Mouse (Mus musculus) frontal cortex, adult 2 months (tissue): ENCODE measurements around the gene Smim12. TPM values are rescaled to one million over a fixed set of nuclear protein-coding genes. Genes with fewer than 3 reads are reported as not detected.

Experiments used
- DNase-seq, 2 experiments: peaks; one replicate each; pipeline ENCODE4 v3.0.0; 2022; ENCODE audit warnings: low spot score in 1 of 2; ENCODE audit errors: extremely low spot score in 1 of 2
- polyA plus RNA-seq: library from polyadenylated mRNA; depleted of rRNA; stranded (reverse); fragments of >200 nt; gene quantifications from 2 replicates; pipeline ENCODE4 v1.2.3, GENCODE M21; 2012

Gene Smim12
- polyA plus RNA-seq, 1 experiment: 75.6 TPM

DNA sequence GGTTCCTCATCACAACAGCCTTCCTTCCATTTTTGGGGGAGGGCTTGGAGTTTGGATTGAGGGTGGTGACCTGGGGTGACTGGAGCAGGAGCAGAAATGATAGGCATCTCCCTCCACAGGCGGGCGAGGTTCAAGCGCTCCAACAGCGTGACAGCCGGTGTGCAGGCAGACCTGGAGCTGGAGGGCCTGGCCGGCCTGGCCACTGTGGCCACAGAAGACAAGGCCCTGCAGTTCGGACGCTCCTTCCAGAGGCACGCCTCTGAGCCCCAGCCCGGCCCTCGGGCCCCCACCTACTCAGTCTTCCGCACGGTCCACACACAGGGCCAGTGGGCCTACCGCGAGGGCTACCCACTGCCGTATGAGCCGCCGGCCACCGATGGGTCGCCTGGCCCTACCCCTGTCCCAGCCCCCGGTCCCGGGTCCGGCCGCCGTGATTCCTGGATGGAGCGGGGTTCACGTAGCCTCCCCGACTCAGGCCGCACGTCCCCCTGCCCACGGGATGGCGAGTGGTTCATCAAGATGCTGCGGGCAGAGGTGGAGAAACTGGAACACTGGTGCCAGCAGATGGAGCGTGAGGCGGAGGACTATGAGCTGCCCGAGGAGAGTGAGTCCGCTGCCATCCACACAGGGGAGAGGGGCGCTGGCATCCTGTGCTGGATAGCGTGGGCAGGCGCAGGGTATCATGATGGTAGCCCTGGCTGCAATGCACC is 10.0 kb upstream of the Smim12 start:
- no peak for DNase-seq

DNA sequence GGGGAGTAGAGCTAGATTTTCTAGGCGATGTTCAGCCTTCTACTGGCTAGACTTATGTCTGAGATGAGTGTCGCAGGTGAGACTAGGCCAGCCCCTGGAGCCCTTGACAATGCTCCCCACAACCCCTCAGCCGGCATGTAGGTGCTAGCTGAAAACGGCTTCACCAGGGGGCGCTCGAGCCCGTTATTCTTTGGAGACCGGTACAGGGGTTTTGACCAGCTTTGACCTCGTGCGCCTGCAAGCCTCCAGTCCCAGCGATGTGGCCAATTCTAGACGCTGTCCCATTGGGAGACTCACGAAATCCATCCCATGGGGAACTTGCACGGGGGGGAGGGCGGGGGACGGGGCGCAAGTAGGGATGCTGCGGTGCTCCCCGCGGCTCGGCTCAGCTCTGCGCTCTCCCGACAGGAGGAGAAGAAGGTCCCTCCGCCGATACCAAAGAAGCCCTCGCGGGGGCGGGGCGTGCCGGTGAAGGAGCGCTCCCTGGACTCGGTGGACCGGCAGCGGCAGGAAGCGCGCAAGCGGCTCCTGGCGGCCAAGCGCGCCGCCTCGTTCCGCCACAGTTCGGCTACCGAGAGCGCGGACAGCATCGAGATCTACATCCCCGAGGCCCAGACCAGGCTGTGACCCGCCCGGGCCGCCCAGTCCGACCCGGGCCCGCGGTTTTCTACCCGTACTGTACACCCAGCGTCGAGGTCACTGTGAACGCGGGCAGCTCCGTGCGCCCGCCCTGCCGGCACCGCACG is 7.7 kb upstream of the Smim12 start:
- DNase-seq: peak in 1 of 2 experiments; percentile 91

DNA sequence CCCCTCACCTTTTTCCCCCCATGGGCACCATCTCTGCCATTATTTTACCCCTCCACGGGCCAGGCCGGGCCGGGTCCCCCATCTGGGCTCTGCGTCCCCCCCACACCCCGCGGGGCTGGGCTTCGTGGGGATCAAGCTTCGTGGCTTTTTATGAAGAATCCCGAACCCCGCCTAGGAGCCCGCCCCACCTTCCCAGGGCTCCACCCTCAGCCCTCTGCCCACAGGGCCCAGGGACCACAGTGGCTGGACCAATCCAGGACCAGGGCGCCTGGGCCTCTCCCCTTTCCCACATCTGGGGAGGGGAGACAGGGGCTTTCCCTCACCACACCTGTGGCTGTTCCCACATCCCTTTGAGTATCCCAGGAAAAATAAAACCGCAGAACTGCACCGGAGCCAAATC is 7.0 kb upstream of the Smim12 start:
- no peak for DNase-seq

DNA sequence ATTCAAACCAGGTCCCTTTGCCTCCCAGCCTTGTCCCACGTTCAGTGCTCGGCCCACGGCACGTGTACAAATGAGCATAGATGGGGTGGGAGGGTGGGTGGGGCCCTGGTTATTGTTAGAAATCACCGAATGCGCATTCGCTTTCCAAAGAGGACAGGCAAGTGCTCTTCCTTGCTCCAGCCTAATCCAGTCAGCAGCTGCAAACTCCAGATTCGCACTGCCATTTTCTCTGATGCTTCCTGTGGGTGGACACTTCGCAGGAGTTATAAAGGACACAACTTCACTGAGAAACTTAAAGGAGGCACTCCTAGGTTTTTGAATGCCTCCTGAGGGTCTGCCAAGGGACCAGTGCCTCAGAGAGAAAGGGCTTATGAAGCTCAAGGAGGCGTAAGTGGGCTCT is 6.3 kb upstream of the Smim12 start:
- no peak for DNase-seq

DNA sequence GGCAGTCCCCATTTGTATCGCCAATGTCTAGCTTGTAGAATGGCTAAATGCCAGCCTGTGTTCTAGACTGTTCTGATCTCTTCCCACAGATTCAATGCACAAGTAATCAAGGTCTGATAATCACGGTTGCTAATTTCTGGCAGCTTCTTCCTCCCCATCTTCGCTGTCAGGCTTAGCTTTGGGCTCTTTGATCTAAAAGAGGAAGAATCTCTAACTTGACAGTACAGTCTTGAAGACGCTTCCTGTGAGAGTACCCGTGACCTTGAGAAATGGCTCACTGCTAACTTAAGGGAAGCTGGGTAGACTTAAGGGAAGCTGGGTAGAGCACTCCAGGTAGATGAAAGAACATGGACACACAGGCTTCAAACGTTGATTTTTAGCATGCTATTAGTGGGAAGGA is 888 bp upstream of the Smim12 start:
- no peak for DNase-seq

DNA sequence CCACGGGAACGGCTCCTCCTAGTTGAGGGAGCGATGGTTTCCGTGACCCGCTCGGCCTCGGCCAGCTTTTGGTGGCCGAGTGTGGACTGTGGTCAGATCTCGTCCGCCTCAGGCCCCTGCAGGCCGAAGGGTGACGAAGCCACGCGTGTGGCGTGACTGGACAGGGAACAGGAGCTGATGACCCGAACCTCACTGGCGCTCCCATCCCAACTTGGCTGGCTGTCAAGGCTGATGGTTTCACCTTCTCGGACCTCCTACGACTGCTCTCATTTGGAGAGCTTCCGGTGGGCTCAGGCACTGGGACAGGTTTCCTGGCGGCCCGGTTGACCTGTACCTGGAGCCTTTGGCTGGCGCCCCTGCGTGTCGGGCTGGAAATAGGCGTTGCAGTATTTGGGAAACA is 369 bp downstream of the Smim12 start:
- DNase-seq: no peak

DNA sequence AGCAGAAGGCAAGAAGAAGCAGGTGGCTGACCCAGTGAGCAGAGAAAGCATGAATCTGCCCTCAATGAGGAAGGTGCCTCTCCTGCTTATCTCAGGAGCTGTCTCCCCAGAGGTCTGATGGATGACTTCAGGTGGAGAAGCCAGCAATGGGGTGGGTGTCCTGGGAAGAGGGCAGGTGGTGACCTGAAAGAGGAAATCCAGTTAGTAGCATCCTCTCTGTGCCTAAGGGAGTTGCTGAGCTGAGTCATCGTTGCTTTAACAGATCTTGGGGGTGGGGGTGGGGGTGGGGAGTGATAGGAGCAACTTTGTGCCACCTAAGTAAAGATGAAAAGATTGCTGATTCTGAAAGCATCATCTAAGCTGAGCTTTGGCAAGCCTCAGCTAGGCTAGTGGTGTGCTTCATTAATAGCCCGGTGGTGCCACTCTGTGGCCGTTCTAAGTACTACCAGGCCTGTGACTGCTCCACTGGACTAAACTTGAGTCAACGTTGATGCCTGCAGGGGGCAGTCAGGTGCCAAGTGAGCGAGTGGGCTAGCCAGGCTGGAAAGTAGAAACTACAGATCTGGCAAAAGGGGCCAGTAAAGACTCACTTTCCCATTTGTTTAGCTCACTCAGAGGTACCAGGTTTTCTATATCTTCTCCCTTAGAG is 6.2 kb downstream of the Smim12 start:
- peak; percentile 92 to 100 for DNase-seq

DNA sequence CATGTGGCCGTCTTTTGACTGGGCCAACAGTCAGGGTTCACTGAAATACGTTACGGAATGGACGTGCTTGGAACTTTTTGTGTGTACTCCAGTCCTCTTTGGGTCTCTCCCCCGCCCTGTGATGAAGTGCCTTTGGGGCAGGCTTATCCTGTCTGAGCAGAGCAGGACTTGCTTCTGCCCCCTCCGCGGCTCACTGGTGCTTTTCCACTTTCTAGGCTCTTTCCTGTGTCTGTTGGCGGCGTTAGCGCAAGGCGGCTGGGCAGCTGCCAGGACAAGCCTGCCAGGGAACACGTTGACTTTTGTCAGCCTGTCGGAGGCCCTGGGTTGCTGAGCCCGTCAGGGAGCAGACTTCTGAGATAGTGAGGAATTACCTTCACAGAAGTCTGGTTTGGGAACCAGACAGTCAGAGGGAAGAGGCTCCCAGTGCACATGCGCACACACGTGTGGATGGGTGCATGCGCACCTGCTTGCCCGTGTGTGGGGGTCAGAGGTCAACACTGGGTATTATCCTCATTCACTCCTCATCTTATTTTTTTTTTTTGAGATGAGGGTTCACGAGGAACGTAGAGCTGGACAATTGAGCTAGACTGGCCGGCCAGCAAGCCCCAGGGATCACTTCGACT is 8.5 kb downstream of the Smim12 start:
- DNase-seq: no peak

DNA sequence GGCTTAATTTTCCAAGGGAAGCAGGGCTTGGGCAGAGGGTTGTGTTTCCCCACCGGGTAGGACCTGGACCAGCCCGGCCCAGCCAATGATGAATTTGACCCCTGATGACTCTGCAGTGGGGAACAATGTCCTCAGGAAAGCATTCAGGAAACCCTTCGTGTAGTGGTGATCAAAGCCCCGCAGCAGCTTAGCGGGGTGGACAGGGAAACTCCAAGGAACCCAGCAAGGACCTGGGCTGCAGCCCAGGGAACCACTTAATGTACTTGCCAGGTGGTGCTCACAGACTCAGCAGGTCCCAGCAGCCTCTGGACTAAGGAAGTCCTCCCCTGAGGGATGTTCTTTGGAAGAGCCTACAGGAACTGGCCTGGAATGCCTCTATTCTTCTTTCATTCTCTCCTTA is 13.2 kb downstream of the Smim12 start:
- DNase-seq: no peak

DNA sequence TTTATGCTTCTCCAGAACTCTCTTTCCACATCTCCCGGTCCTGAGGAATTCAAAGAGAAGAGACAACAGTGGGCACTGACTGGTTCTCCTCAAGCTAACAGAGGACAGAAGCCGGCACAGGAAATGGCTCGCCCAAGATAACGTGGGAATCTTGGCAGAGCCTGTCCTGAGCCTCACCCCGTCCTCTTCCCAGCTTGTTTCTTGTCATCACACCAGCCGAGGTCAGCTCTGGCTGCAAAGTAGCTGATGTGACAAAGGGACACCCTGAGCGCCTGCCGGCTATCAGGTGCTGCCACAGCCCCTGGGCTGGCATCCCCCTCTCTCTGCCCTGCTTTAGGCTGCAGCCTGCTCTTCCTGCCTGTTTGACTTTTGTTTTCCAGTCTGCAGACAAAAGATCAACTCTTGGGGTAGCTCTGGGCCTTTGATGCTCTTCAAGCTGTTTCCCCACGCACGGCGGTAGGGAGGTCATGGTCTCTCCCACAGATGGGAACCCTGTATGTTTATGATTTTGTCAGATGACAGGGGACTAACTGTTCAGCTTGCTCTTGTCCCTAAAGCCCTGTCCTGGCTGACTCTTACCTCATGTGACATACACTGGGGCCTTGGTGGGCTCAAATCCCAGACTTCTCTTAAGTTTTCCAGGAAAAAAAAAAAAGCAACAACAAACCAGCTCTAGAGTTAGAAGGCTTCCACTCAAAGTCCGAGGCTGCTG is 14.8 kb downstream of the Smim12 start:
- no peak for DNase-seq

DNA sequence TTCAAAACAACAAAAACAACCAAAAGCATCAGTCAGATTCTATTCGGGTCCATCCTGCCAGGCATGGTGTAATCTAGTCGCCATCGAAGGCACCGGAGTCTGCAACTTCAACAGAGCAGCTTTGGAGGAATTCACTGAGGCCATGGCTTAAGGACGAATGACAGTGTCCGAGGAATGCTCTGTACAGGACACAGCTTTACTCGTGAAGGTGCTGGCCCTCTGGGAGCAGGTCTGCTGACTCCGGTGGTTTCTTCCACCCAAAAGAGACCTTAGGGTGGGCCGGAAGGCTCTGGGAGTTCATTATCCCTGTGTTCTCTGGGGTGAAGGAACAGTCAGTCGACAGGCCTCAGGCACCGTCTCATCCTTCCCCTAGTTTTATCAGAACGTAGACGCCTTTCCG is 18.0 kb downstream of the Smim12 start:
- no peak for DNase-seq

DNA sequence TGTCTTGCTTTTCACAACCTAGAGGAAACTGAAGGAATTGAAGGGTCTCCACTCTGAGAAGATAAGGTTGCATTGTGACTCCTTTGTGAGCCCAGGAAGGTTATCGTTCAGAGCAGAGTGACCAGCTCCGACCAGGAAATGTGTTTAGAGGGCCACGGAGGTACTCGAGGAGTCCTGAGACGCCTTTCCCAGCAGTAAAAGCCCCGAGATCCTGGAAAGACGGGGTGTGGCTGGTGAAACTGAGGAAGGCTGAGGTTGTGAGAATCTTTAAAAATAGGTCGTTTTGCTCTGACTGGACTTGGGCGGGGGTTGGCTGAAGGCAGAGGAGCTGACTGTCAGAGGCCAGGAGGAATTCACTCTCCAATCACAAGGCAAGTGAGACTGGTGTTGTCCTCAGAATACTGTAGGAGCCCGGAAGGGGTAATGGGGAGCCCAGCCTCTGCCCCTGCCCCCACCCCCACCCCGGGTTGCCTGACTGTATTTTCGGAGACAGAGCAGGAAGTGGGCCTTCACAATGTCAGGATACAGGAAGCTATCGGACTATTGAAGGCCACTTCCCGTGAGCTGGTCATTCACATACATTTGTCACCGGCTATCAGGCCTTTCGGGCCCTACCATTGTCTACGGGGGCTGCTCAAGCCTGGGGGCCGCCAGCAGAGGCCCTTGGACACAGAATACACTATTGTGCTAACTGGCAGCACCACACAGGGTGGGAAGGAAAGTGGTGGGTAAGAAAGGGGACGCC is 20.0 kb downstream of the Smim12 start:
- no peak for DNase-seq

DNA sequence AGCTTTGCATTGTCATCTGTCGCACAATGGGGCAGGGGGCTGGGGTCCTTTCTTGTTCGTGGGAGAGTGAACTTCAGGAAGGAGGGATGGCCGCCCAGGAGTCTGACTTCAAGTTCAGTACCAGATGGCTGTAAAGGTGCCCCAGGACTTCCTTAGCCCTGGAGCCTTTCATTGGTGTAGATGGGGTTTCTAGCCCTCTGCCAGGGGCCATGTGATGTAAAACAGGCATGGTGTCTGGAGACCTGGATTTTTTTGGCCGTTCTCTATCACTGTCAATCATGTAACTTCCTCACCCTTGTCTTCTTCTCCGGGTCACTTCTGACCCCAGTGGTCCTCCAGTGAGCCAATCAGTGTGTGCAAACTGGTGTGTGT is 20.6 kb downstream of the Smim12 start:
- DNase-seq: no peak

DNA sequence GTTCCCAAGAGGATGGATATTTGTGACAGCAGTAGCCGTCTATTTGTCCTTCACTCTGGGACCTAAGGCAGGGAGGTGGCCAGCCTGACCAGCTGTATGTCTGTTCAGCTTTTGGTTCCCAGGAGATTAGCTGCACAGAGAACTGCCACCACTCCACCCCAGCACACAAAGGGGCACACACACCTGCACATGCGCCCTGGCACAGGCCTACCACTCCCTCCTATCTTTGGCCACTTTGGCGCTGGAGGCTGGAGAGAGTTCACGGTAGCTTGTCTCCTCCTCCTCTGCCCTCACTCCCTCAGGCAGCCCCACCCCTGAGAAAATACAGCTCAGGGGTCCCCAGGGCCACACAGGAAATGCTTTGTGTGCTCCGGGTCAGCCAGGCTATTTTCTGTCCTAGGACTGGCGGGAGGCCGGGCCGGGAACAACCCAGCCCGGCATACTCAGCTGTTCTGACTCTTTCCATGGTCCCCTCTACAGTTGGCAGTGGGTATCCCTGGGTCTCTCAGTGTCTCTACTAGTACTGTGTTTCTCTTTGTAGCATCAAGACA is 34.9 kb downstream of the Smim12 start:
- no peak for DNase-seq

DNA sequence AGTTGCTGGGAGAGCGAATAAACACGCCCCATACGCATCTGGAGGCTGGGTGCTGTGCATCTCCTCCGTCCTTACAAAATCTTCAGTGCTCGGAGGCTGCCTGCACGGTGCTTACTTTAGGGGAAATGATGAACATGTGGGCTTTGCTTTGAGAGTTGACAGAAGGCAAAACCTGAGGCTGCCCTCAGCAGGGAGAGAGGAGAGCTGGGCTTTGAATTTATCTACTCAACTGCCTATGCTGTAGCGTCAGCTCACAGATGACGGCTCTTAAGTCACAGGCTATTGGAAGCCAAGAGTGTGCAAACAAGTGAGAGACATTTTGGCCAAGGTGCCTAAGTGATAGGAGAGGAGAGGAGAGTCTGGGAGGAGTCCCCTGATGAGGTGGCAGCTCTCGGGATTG is 35.7 kb downstream of the Smim12 start:
- no peak for DNase-seq

DNA sequence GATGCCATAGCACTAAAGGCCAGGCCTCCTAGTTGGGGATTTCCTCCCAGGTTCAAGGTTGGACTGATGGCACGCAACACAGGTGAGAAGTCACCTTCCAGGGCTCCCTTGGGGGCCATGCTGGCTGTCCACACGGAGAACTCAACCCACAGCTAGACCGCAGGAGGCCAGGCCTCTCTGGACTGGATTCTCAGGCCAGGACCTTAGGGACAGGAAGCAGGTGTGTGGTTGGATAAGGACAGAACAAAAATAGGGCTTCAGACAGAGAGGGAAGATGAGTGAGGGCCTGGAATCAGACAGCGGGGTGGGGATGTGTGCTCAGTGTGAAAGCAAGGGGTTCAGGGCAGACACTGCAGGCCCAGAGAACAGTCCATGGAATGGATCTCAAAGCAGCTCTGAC is 43.3 kb downstream of the Smim12 start:
- no peak for DNase-seq

DNA sequence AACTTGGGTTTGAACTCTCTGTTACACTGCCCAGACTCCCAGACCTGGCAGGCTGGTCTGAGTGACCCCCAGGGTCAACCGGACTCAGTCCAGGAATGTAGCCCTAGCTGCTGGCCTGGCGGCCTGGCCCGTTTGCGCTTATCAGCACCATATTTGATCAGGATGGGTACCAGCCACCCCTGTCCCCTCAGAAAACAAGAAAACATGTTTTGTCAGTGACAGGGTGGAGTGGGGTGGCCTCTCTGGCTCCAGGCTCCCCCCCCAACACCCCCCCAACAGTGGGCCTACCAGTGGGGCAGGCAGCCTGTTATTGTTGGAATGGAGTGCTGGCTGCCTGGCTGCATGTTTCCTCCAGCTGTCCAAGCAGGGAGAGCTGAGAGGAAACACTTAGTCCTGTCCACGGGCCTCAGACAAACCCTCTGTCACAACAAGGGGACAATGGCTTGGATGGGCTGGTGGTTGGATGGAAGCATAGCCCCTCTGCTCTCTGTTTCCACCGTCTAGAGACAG is 45.5 kb downstream of the Smim12 start:
- DNase-seq: no peak

DNA sequence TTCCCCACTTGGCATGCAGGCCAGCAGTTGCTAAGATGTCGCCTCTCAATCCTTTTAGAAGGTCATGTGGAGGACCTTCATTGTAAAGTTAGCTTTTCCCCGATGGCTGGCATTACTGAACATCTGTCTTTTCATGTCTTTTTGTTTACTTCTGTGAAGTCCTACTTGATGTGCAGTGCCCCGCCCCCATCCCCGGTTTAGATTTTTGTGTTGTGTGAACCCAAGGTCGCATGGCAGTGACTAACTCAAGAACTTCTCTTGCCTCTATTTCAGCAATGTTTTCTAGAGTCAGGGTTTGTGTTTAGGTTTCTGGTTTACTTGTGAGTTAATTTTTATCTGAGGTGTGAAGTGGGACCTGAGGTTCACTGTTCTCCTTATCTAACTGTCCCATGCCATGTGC is 49.0 kb downstream of the Smim12 start:
- DNase-seq: no peak
